Mouse (Mus musculus): ENCODE data around the gene Eif2b4. TPM values are rescaled to one million over a fixed set of nuclear protein-coding genes. Genes with fewer than 3 reads are reported as not detected.

The Eif2b4 gene
- polyA plus RNA-seq (2012; ENCODE audit: low replicate concordance): 82.6 and 198 TPM in 2 replicates

DNA sequence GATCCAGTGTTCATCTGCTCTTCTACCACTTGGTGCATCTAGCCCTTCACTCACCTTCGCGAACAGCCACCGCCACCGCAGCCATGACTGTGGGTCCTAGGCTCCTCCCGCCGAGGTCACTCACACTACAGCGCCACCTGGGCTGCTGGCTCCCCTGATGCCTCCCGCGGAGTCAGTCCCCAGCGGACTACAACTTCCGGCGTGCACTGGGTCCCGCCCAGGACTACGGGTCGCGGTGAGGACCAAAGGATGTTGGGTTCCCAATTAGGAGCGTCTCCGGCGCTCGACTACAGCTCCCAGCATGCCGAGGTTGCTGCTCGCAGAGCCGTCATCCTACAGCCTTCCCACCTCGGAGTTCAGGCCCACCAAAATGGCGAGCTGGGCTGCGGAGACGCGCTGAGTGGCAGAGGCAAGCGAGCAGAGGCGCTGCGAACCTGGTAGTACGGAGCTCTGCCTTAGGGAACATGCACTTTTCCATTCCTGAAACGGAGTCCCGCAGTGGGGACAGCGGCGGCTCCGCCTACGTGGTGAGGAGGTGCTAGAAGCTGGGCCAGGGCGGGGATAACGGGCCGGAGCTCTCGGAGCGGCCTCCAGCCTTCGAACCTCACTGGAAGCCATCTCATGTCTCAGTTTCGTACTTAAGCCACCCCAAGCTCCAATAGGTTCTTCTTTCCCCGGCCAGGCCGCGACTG lies at the start of gene Eif2b4, which contains the start of gene Snx17:
Gene Eif2b4, minus strand, starts transcription at position 492 of the 692 bp plus-strand sequence.
Gene Snx17, plus strand, starts transcription at position 289 of the 692 bp plus-strand sequence.

DNA sequence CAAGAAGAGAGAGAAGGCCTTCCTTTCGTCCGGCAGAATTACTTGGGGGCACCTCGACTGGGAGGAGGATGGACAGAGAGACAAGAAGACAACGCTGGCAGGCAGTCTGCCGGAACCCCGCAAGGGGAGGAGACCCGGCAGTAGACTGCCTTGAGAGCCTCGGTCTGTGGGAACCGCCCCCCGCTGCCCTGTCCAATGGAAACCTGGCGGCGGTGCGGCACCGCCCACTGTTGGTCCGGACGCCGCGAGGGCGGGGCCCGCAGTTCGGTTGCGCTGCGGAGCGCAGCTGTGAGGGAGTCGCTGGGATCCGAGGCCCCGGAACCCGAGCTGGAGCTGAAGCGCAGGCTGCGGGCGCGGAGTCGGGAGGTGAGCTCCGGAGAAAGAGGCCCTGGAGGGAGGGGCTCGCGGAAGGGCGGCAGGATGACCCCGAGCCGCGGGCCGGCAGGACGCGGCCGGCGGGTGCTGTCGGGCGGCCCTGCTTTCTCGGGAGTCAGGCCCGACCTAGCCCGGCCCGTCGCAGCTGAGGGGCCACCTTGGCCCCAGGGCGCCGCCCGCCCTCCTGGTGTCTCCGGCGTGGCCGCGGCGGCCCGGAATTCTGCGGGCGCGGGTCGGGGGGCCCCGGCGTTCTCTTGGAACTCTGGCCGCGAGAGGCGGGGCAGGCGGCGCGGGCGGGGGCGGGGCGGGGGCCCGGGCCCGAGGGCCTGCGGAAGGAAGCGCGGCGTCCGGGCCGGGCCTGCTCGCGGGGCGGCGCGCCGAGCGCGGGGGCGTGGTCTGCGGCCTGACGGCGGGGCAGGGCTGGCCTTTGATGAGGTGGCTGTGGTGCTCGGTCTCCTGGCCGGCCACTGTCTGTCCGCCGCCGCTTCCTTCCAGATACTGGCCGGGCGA lies 47.6 kb upstream of the Eif2b4 start, which contains the start of the genes Nrbp1 and Gm9970:
Gene Nrbp1, plus strand, starts transcription at position 228 of the 885 bp plus-strand sequence.
Gene Gm9970, minus strand, starts transcription at position 596 of the 885 bp plus-strand sequence.

DNA sequence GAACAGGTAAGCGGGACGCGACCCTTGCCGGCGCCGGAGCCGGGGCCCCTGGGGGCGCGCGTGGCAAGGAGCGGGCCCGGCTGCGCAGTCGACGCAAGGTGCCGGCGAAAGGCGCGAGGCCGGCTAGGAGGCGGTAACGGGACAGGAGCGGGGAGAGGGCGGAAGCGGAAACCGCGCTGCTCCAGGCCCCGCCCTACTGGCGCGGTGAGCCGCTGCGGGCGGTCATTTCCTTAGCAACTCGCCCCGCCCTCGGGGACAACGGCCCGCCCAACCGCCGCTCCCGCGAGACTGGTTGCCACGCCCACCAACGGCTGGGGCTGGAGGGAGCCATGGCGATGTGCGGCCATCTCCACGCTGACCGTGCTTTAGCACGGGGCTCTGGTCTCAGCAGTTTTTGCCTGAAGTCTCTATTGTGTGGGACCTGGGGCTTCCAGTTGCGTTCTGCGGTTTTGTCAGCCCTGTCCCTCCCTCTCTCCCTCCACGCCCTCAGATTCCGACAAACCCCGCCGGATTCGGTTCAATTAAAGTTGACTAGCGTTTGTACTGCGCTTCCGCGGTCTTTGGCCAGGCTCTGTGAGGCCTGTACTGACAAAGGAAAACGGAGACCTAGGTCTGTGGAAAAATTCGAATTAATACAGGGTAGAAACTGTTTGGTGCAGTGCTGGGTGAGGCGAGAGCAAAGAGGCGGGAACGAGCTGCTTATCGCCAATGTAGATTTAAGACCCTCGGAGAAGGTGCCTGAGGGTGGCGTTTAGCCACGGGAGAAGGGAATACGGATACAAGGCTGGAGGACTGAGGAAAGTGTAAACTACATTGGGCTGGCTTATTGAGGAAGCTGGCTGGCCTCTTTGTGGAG lies 27.4 kb upstream of the Eif2b4 start, which contains the start of gene Ppm1g:
Gene Ppm1g, minus strand, starts transcription at position 240 of the 856 bp plus-strand sequence.

DNA sequence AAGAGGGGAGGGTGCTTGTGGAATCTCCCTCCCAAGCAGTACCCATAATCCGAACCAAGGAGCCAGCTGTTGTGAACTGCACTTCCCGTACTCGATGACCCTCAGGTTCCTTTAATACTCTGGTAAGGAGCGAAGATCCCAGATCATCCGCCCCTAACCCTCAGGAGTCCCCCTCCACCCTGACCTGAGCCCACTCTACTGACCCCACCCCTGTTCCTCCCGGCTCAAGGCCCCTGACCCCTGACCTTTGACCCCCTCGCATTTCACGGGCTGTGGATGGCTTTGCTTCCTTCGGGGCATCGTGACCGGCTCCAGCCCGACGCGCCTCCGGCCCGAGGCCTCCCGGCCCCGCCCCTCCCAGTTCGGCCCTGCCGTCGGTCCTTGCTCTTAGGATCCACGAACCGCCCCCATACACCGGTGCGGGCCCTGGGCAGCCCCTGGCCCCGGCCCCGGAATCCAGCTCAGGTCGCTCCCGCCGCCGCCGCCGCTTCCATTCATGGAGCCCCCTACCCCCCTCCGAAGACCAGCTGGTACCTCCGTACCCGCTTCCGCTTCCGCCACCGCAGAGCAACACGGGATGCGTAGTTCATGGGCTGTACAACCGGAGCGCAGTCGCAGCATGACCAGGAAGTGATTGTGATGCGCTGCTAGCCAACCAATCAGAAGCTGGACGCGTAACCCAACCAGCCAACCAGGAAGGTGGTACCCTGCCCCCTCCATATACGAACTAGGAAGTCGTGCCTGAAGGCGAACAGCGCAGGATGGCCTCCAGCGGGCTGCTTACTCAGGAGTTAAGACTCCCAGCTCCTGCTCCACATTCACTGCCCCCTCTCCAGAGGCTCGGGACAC lies 8.7 kb upstream of the Eif2b4 start, which contains the start of gene Zfp513:
Gene Zfp513, minus strand, starts transcription at position 562 of the 849 bp plus-strand sequence.

DNA sequence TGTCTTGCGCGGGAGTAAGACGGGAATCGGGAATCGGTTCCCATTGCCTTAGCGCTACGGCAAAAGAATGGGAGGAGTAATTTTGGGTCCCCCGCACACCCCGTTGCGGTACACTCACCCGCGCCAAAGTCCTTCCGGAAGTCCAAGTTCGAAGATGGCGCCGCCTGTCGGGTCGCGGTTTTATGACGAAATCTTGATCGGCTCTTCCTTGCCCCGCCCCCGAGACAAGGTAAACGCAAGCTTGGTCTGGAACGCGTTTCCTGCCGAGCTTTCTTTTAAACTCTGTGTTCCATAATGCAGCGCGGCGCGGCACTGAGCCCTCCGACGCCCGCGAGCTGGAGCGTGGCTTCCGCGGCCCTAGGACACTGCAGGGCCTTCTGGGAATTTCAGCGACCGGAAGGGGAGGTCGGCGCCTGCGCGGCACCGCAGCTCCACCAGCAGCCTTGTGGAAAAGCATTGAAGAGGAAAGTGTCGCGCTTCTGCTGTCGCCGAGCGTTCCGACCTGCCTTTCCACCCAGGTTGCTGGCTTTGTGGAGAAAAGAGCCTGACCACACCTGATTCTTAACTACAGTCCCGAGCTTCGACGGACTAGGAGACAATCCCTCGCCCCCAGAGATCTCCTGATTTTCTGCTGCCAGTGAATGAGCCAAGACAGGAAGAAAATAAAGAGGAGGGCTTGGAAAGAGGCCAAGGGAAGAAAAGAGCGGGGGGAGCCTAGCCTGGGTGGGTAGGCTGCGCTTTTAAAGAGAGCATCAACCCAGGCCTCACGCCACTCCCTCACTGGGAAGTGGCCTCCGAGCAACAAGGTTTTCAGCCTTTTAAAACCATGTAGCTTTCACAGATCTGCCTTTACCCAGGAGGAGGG lies 13.2 kb downstream of the Eif2b4 start, which contains the start of the genes Gm29609 and Gtf3c2:
Gene Gm29609, minus strand, starts transcription at position 146 of the 865 bp plus-strand sequence.
Gene Gtf3c2, minus strand, starts transcription at position 379 of the 865 bp plus-strand sequence.

DNA sequence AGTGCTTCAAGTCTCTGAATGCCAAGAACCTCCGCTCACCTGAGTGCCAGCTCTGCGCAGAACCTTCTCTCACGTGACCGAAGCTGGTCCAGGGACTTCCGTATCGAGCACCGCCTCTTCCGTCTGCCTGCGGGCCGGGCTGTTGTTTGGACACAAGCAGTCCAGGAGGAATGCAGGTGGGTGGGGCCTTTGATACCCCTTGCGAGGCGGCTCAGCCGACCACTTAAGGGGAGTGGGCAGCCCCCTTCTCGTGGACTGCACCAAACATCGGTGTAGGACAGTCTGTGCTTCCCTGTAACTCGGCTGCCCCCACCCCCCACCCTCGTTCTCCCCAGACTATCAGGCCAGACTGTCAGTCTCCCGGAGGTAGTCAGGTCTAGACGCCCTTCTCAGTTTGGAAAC lies 39.1 kb downstream of the Eif2b4 start, which contains the start of gene Mpv17:
Gene Mpv17, minus strand, starts transcription at position 100 of the 402 bp plus-strand sequence.

DNA sequence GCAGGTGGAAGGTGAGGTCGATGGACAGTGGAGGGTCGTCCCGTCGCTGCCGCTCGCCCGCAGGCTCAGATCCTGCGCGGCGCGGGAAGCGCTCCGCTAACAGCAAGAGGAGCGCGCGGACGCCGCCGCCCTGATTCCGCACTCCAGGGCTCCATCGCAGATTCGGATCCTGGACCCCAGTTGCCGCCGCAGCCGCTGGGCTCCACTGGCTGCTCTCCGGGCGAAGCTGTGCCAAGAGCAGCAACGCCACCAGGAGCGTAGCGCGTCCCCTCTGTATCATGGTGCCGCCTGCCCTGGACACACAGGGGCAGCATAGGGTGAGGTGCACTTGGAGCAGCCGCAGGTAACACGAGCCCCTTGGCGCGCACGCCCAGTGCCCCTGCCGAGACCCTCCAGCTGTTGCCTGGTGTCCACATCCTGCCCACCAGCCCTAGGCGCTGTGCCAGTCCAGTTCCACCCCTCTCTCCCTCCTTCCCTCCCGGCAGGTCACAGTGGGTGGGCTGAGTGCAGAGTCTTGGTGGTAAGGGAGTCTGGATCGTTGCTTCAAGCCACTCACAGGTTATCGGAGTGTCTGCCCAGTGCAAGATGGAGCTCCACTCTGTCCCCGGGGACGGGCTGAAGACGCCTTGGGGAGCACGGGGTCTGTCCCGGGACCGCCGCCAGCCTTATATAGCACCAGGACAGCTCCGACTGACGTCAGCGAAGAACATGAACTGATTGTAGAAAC lies 54.8 kb downstream of the Eif2b4 start, which contains the start of gene Ucn:
Gene Ucn, minus strand, starts transcription at position 589 of the 727 bp plus-strand sequence.

Other genes with a start within 250 kb of the Eif2b4 start
- not detected in 2 replicates for gene Cgref1, start 247.8 kb downstream of the Eif2b4 start, polyA plus RNA-seq (2012; ENCODE audit: low replicate concordance)
- gene Preb, start 233.1 kb downstream of the Eif2b4 start, polyA plus RNA-seq (2012; ENCODE audit: low replicate concordance): 69.0 and 140 TPM in 2 replicates
- gene Tcf23, start 224.8 kb downstream of the Eif2b4 start, polyA plus RNA-seq (2012; ENCODE audit: low replicate concordance): not detected in 2 replicates
- 34.5 and 40.4 TPM in 2 replicates for gene Atraid, start 145.1 kb downstream of the Eif2b4 start, polyA plus RNA-seq (2012; ENCODE audit: low replicate concordance)
- gene Slc5a6, start 144.5 kb downstream of the Eif2b4 start, polyA plus RNA-seq (2012; ENCODE audit: low replicate concordance): 0.99 and 7.6 TPM in 2 replicates
- 138 and 183 TPM in 2 replicates for gene Cad, start 138.7 kb downstream of the Eif2b4 start, polyA plus RNA-seq (2012; ENCODE audit: low replicate concordance)
- gene Dnajc5g, start 87.1 kb downstream of the Eif2b4 start, polyA plus RNA-seq (2012; ENCODE audit: low replicate concordance): not detected in 2 replicates
- gene Slc30a3, start 85.2 kb downstream of the Eif2b4 start, polyA plus RNA-seq (2012; ENCODE audit: low replicate concordance): not detected in 2 replicates
- gene Trim54, start 76.7 kb downstream of the Eif2b4 start, polyA plus RNA-seq (2012; ENCODE audit: low replicate concordance): not detected in 2 replicates
- gene Ucn, start 54.6 kb downstream of the Eif2b4 start, polyA plus RNA-seq (2012; ENCODE audit: low replicate concordance): not detected in 2 replicates
- 6.9 and 9.5 TPM in 2 replicates for gene Mpv17, start 39.2 kb downstream of the Eif2b4 start, polyA plus RNA-seq (2012; ENCODE audit: low replicate concordance)
- gene Gm29609, start 13.5 kb downstream of the Eif2b4 start, polyA plus RNA-seq (2012; ENCODE audit: low replicate concordance): 12.7 and 18.1 TPM in 2 replicates
- 53.0 and 56.8 TPM in 2 replicates for gene Gtf3c2, start 13.3 kb downstream of the Eif2b4 start, polyA plus RNA-seq (2012; ENCODE audit: low replicate concordance)
- gene Snx17, start 203 bp downstream of the Eif2b4 start, polyA plus RNA-seq (2012; ENCODE audit: low replicate concordance): 32.7 and 32.9 TPM in 2 replicates
- 85.6 and 214 TPM in 2 replicates for gene Zfp513, start 8.9 kb upstream of the Eif2b4 start, polyA plus RNA-seq (2012; ENCODE audit: low replicate concordance)
- 143 and 183 TPM in 2 replicates for gene Ppm1g, start 27.3 kb upstream of the Eif2b4 start, polyA plus RNA-seq (2012; ENCODE audit: low replicate concordance)
- gene Nrbp1, start 47.4 kb upstream of the Eif2b4 start, polyA plus RNA-seq (2012; ENCODE audit: low replicate concordance): 45.1 and 66.7 TPM in 2 replicates
- gene Gm9970, start 47.8 kb upstream of the Eif2b4 start, polyA plus RNA-seq (2012; ENCODE audit: low replicate concordance): 0.39 and 0.83 TPM in 2 replicates
- gene Krtcap3, start 58.3 kb upstream of the Eif2b4 start, polyA plus RNA-seq (2012; ENCODE audit: low replicate concordance): 12.7 and 31.3 TPM in 2 replicates
- 25.9 and 29.5 TPM in 2 replicates for gene Ift172, start 97.7 kb upstream of the Eif2b4 start, polyA plus RNA-seq (2012; ENCODE audit: low replicate concordance)
- 0.55 and 1.1 TPM in 2 replicates for gene Fndc4, start 102.7 kb upstream of the Eif2b4 start, polyA plus RNA-seq (2012; ENCODE audit: low replicate concordance)
- gene Gckr, start 104.0 kb upstream of the Eif2b4 start, polyA plus RNA-seq (2012; ENCODE audit: low replicate concordance): not detected in 2 replicates

All from hematopoietic multipotent progenitor cell, adult 10-12 weeks (in vitro differentiated cells).